25 mouse cellular contexts compared by ENCODE assay signal in the genomic region with DNA sequence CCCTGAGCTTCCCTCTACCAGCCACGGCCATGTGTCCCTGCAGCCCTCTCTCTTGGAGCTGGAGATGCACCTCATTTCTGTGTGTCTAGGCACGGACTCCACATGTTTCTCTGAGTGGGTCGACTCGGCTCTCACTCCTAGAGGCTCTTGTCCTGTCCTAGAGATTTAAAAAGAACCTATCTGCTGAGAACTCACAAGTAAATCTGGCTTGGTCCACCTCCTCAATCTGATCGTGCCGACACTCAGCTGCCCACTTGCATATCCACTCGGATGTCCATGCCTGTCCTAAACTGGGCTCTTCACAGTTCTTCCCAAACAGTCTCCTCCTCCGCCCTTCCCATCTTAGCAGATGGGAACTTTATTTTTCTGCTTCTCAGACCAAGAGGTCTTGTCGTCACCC.
"Had no signal": no experiment of that assay in that cellular context is flagged by ENCODE, and none has a peak within 500 bp of the region (broad histone marks: within the 10 kb centered on the region; RNA-seq: fewer than 3 reads in every experiment).

No protein-coding gene starts in this region.

- H3K9me3 ChIP-seq: intestine, embryonic 15.5 days; limb, embryonic 10.5 days; limb, embryonic 13.5 days; liver, embryonic 12.5 days; liver, embryonic 15.5 days; lung, embryonic 15.5 days; megakaryocyte, embryonic 14.5 days; midbrain, embryonic 10.5 days; midbrain, embryonic 13.5 days; neural tube, embryonic 13.5 days had no signal

- DNase-seq: kidney, adult 11 months; kidney, adult 8-10 months; kidney, postnatal 14 days; kidney, postnatal 4 days; liver; lung, adult 18-20 months; lung, postnatal 10 days; lung, postnatal 36 days; retina, postnatal 1 day; right cerebral cortex, postnatal 25 days; thymus, adult 2 months; thymus, postnatal 14 days; thymus, postnatal 4 days had no signal

- H3K36me3 ChIP-seq: intestine, embryonic 15.5 days; limb, embryonic 10.5 days; limb, embryonic 13.5 days; liver, embryonic 12.5 days; liver, embryonic 15.5 days; lung, embryonic 15.5 days; midbrain, embryonic 10.5 days; midbrain, embryonic 13.5 days; neural tube, embryonic 13.5 days had no signal

- H3K9ac ChIP-seq: intestine, embryonic 15.5 days; limb, embryonic 13.5 days; liver, embryonic 12.5 days; liver, embryonic 15.5 days; lung, embryonic 15.5 days; midbrain, embryonic 13.5 days; neural tube, embryonic 13.5 days had no signal

- H3K4me2 ChIP-seq: intestine, embryonic 15.5 days; limb, embryonic 13.5 days; liver, embryonic 12.5 days; liver, embryonic 15.5 days; lung, embryonic 15.5 days; midbrain, embryonic 13.5 days; neural tube, embryonic 13.5 days had no signal

- H3K4me3 ChIP-seq: intestine, embryonic 15.5 days; limb, embryonic 10.5 days; limb, embryonic 13.5 days; liver, embryonic 12.5 days; liver, embryonic 15.5 days; lung, embryonic 15.5 days; megakaryocyte, embryonic 14.5 days; midbrain, embryonic 10.5 days; midbrain, embryonic 13.5 days; myocyte; neural tube, embryonic 13.5 days had no signal

- H3K27ac ChIP-seq: intestine, embryonic 15.5 days; limb, embryonic 10.5 days; limb, embryonic 13.5 days; liver, embryonic 12.5 days; liver, embryonic 15.5 days; lung, embryonic 15.5 days; midbrain, embryonic 10.5 days; midbrain, embryonic 13.5 days; neural tube, embryonic 13.5 days had no signal

- ATAC-seq: intestine, embryonic 15.5 days; liver, embryonic 12.5 days; midbrain, embryonic 13.5 days; midbrain, embryonic 16.5 days had no signal

- H3K4me1 ChIP-seq: intestine, embryonic 15.5 days; limb, embryonic 13.5 days; liver, embryonic 12.5 days; liver, embryonic 15.5 days; lung, embryonic 15.5 days; megakaryocyte, embryonic 14.5 days; midbrain, embryonic 10.5 days had no signal

- H3K27me3 ChIP-seq: intestine, embryonic 15.5 days; liver, embryonic 12.5 days; liver, embryonic 15.5 days; lung, embryonic 15.5 days; megakaryocyte, embryonic 14.5 days; midbrain, embryonic 13.5 days; neural tube, embryonic 13.5 days had no signal
